Mouse (Mus musculus) lung, adult 2 months (tissue): ENCODE data around the gene Pde4d.

Experiments used
- CTCF ChIP-seq: fragments of 200-500 bp; IDR thresholded peaks from 2 replicates; pipeline ENCODE4 v1.5.1; 2011; ENCODE audit warnings: mild to moderate bottlenecking, low read length, control low read depth; ENCODE audit not compliant: insufficient read depth
- POLR2A ChIP-seq: fragments of 200-500 bp; IDR thresholded peaks from 2 replicates; pipeline ENCODE4 v1.6.1; 2011; ENCODE audit warnings: low read depth, mild to moderate bottlenecking, control low read depth, low read length, borderline replicate concordance; ENCODE audit errors: extremely low read depth

DNA sequence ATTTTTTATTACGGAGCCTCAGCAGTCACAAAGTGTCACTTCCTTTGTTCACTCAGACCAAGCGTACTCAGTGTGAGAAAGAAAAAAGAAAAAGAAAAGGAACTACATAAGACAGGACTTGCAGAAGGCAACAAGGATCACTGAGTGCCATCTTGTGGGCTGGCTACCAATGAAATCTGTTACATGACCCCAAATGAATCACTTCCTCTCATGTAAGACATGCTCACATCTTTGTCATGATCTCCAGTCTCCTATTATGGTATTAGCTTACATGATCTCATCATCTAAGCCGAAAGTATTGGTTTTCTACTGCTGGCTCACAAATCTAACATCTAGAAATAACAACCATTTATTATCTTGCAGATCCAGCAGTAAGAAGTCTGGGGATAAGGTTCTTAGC is 709.0 kb downstream of the Pde4d start:
- TF ChIP-seq CTCF (no peak), POLR2A (no peak)
